Mouse (Mus musculus) cerebellum, postnatal 10 days (tissue): ENCODE measurements around the gene Gm47959.
"Not testable (repeated sequence)": the region's sequence is repeated elsewhere in the genome, so short reads cannot be mapped to it uniquely, and the experiment has no call there.

Experiments used
- DNase-seq, 2 experiments: peaks; one replicate each; pipeline ENCODE4 v3.0.0; 2021; ENCODE audit warnings: mixed read lengths in 2 of 2

Gm47959 gene

DNA sequence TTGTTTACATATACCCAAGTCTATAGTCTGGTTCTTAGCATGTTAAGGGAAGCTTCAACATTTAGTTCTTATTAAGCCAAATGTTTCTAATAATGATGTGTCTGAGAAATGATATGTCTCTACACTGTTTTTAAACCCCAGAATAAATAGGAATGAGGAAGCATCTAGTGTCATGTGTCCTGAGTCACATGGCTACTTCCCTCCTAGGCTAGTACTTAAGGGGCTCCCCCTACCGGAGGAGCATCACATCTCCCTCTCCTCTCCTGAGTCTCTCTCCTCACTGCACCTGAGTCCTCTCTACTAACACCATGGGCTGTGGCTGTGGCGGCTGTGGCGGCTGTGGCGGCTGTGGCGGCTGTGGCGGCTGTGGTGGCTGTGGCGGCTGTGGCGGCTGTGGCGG is at the start of gene Gm47959:
TSS of gene Gm47959 (plus strand) at position 243 of the 400 bp plus-strand sequence.
- DNase-seq: not testable (repeated sequence)

DNA sequence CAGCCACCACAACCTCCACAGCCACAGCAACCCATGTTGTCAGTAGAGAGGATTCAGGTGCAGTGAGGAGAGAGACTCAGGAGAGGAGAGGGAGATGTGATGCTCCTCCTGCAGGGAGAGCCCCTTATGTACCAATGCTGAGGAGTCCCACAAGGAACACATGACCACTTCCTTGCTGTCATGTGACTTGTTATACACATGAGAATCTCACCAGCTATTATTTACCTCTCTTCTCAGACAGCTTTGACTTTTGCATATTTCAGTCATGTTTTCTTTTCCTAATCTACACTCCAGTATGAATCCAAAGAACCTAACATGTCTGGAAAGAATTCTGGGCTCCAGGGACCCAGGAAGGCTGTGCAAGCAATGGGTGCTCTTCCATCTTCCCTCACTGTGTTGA is 44.4 kb upstream of the Gm47959 start, which contains the start of gene Gm7544:
TSS of gene Gm7544 (minus strand) at position 101 of the 400 bp plus-strand sequence.
- not testable (repeated sequence) for DNase-seq

DNA sequence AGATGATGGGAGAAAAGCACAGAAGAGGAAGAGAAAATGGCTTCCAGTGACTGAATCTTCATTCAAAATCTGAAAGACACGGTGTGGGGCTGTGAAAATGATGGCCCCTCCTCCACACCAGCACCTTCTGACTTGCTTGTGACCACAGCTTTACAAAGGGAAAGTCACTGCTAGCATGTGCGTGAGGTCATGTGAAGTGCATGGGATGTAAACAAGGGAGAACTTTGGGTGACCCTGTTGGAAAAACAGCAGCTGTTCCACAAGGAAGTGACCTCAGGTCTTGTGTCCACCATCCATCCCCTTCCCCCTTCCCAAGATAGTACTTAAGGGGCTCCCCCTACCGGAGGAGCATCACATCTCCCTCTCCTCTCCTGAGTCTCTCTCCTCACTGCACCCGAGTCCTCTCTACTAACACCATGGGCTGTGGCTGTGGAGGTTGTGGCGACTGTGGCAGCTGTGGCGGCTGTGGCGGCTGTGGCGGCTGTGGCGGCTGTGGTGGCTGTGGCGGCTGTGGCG is 40.4 kb upstream of the Gm47959 start, which contains the start of gene Gm47955:
TSS of gene Gm47955 (plus strand) at position 417 of the 516 bp plus-strand sequence.
- no peak for DNase-seq

DNA sequence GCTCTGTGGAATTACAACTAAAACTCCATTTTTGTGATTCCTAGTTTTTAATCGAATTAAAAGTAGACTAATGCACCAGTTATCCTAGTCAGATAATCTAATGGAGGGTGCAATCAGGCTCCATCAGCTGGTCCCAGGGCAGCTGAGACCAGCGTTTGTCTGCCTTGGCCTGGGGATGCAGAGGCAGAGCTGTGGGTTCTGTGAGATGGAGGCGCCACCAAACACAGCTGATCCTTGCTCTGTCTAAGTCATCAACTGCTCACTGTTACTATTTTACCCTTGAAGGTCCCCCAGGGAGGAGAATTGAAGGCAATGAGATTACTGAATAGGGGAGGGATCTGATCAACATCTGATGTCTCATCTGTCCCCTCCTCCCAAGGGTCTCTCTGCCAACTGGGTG is 33.9 kb upstream of the Gm47959 start:
- DNase-seq: no peak

DNA sequence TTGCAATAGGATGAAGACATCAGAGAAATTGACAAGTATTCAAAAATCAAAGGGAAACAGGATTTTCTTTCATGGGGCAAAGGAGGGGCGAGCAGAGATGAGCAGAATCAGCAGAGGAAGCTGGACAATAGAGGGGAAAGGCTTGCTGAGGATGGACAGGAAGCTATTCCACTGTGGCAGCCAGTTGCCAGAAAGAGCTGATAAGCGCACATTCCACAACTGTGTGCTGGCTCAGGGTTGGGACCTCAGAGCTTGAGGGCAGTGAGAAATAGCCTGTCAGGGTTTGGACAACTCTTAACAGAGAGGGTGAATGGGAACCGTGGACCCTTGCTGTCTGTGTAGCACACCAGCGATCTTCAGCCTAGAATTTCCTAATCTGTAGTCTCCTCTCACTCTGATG is 28.3 kb upstream of the Gm47959 start:
- DNase-seq: no peak

DNA sequence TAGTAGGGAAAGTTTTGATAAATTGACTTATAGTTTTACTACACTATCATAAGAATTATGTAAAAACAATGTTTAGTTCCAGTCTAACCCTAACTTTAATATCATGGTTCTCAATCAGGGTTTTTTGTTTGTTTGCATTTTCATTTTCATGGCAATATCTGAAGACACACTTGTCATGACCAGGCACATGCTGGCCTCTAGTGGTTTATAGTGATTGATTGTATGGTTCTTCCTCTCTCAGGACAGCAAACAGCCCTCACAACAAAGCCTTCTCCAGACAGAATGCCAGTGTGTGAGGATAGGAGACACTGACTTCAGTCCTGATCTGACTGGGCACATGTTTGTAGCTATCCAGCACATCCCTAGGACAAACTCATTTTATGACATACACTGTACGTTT is 27.1 kb upstream of the Gm47959 start:
- peak in 1 of 2 experiments; percentile 7 for DNase-seq

DNA sequence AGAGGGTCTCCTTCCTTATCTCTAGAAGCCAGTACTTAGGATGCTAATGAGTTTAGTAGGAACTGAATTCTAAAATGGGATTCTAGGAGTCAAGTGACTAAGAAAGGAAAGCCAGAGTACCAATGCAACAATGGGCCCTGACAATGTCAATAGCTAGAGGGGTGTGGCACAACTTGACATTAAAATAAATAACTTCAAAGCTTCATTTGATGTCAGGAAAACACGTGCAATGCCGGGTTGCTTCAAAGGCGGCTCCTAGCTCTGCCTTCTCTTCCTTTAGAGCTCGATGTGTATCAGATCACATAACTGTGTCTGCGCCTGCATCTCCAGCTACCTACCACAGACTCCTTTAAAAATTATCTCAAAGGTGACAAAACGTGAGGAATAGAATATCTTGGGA is 26.4 kb upstream of the Gm47959 start:
- no peak for DNase-seq

DNA sequence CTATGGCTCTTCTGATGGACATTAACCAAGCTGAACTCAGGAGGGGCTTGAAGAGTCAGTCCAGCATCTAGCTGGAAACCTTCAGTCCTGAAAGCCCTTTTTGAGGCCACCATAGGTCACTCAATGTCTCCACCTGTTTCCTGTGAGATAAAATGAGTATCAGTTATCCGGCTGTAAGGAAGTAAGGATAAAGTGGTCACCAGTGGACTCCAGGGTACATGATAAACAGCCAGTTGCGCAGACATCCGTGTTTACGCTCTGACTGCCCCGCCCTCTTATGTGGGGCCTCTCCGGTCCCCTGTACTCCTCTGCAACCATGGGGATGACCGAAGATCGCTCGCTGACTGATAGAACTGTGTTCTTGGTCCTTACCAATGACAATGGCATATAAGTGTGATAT is 26.0 kb upstream of the Gm47959 start:
- DNase-seq: no peak

DNA sequence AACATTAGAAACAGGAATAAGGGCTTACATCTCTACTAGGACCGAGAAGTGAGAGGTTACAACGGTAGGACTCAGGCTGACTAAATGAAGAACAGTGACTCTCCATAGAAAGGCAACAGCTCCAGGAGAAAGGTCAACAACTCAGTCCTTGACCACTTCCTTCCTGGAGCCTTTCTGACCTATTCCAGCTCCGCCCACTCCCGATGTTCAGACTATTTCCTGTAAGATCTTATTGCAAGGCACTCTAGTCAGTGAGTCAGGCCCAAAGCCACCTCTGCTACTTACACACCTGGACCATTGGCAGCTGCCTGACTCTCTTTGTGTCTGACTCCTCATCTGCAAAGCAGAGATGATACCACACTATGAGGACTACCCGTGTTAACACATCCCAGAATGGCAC is 24.6 kb upstream of the Gm47959 start:
- DNase-seq: no peak

DNA sequence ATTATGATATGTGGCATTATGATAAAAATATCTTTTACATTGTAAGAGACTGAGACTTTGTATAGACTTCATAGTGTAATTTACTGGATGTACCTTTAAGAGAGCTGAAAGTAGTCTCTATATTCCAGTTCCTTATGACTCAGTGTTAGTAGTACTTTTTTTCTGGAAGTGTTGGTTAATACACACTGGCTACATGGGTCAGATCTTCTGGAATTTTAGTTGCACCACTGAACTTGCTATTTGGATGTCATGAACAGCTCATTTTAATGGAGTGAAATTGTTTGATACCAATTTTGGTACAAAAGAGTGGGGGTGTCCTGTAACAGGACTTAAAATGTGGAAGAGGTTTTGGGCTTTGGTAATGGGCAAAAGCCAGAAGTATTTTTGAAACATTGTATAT is 22.5 kb upstream of the Gm47959 start:
- DNase-seq: no peak

DNA sequence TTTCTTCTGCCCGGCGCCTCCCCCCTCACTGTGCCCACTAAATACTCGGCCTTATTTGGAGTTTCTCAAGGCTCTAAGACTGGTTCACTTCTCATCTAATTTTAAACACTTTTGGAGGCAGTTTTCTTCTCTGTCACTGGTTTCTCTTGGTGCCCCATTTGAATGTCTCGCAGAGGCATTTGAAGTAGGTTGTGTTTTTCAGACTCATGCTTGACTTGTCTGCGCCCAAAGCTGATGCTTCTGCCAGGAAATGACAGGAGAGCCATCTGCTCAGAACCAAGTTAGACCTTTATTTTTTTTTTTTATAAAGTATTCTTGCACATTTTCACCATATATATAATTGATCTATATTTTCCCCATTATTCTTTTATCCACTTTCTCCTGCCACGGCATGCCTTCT is 13.6 kb upstream of the Gm47959 start:
- no peak for DNase-seq

DNA sequence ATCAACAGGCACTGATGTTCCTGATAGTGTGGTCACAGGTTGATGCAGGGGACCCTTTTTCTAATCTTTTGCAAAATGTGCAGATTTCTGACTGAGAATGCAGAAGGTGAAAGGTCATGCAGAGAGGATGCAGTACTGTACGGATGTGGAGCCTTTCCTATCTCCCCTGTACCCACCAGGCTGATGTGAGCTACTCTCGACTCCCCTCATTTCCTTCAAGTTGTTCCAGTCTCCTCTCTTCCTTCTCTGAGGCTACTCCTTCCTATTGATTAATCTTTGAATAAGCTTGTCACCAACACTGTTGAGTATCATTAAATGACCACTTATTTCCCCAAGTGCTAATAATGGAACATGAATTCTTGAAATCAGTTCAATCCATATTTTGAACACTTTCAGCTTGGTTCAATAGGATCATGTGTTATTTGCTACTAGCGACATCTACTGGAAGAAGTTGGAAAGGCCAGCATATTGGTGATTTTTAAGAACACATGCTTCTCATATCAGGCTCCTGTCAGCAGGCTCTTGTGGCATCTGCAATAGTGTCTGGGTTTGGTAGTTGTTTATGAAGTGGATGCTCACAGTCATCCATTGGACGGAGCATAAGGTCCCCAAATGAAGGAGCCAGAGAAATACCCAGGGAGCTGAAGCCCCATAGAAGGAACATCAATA is 12.7 kb upstream of the Gm47959 start:
- peak; percentile 69 to 81 for DNase-seq

DNA sequence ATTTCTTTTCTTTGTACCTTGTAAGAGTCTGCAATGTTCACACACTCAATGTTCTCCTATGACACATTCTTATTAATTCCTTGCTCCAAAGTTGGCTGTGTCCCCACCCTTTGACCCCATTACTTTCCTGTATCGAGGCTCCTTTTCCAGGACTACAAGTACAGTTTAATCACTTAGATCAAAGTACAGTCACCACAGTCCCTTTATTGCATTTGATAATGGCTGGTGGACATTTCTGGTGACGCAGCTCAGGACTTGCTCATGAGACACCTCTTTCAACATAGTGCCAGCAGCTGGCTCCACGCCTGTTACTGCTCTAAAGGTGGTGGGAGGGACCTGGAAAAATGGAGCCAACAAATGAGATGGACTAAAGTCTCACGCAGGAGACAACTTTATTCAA is 9.3 kb upstream of the Gm47959 start:
- no peak for DNase-seq

DNA sequence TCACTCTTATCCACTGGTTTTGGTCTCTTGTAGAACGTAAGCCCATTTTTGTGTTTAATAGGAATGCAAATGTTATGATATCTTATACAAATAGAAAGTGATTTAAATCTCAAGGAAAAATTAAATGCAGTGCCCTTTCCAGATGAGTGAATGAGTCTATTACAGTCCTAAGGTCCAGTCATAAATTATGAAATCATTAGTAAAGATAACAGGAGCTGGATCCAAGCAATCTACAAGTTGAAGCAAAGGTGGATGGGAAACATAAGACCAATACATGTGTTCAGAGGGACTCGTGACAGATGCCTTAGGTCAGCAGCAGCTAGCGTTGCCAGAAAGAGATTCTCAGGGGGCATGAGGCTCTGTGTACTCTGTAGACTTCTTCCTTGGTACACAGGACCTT is 8.8 kb upstream of the Gm47959 start:
- no peak for DNase-seq

DNA sequence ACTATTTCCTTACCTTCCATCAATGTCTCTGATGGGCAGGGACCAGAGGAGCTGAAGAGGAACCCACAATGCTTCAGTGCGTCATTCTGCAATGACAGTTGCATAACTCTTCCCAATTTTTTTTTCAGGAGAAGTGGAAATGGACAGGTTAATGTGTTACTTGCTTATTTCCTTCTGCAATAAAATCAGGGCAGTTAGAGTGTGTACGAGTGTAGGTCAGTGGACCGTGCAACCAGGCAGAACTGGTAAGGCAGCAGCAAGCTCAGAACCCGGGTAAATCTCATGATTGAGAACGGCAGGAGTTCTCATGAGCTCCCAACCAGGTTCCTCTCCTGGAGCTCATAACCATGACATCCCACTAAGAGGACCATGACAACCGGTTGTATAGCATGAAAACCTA is 8.3 kb upstream of the Gm47959 start:
- DNase-seq: no peak

DNA sequence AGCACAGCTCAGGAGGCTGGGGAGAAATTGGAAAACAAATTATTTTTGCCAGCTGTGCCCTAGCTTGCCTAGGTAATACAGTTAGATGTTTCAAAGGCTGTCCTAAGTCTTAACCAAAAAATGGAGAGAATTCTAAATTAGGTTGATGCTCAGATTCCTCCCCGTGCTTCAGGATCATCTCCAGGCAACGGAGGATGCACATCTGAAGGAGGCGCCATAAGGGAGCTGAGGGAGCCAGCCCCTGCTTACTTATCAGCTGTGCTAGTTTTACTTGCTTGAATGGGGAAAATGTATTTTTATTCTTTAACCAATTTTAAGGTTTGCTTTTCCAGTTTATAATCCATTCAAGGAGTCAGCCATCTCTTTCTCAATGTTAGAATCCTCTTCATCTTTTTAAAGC is 6.4 kb upstream of the Gm47959 start:
- no peak for DNase-seq

DNA sequence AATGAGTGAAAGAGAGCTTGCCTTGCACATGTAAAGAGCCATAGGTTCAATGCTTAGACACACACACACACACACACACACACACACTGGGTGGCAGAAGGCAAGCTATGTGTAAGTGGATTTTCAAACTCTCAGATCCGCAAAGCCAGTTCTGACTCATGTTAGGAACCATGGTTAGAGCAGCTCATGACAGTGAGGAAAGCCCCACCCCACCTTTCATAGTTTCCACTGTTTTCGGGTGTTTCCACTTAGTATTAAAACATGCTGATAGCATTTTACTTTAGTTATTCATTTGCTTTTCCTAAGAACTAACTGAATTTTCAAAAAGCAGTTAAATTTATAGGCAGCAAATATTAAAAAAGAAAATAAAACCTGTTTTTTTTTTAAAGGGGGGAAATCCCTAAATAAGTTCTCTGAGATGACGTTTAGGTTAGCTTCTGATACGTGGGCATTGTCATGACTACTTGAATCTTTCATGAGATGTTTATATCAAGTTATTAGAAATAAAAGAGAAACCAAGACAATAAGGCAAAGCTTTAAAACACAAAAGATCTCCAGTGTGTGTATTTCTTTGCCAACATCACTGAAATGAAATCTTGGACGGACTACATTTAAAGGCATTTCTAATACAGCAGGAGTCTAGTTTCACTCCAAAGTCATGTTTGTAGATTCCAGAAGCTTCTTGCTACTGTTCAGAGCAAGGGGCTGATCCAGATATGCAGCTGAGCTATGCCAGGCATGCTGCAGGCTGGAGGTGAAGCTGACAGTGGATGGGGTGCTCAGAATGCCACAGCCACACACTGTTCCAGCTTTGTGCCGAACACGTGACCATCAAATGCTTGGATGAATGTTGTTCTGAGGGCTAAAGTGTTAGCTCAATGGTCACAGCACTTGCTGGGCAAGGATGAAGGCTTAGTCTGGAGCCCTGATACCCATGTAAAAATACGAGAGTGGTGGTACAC is 6.2 kb downstream of the Gm47959 start:
- no peak for DNase-seq

DNA sequence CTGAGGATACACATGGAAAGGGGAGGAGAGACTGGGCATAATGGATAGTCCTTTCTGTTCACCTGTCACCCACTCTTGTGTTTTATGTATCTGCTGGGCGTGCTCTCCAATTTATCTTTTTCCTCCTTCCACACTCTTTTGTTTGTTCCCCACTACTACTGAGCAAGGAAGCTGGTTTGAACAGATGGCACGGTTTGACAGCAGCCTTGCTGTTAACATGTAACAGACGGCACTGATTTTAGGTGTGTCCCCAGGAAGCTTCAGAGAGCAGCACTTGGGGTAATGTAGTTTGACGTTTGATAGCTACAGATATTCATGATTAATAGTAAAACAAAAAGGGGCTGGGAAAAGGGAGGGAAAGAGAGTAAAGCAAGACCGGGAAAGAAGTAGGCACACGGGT is 7.1 kb downstream of the Gm47959 start:
- DNase-seq: peak in 1 of 2 experiments; percentile 5

DNA sequence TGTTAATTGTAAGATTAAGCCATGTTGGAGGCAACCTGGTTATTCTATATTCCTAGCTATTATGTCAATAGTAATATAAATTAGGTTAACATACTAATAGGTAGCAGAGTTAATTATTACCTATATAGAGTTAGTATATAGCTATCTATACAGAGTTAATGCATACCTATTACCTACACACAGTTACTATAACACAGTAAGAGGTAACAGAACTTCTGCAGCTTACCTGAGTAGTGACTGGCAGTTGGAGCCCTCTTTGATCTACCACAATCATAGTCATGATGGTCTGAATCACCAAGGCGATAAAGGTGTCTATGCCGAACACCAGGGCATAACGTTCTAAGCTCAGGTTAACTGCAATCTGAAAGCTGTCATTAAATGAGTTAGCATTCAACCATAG is 14.1 kb downstream of the Gm47959 start:
- DNase-seq: no peak

DNA sequence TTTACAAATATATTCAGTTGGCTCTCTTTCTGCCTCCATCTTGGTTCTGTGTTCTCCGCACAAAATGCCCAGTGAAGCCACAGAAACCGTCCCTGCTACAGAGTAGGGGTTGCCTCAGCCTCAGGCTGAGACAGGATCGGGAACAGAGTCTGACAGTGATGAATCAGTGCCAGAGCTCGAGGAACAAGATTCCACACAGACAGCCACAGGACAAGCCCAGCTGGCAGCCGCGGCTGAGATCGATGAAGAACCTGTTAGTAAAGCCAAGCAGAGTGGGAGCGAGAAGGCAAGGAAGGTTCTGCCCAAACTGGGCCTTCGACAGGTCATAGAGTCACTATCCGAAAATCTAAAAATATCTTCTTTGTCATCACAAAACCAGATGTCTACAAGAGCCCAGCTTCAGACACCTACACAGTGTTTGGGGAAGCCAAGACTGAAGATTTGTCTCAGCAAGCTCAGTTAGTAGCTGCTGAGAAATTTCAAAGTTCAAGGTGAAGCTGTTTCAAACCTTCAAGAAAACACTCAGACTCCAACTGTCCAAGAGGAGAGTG is 15.1 kb downstream of the Gm47959 start:
- no peak for DNase-seq

DNA sequence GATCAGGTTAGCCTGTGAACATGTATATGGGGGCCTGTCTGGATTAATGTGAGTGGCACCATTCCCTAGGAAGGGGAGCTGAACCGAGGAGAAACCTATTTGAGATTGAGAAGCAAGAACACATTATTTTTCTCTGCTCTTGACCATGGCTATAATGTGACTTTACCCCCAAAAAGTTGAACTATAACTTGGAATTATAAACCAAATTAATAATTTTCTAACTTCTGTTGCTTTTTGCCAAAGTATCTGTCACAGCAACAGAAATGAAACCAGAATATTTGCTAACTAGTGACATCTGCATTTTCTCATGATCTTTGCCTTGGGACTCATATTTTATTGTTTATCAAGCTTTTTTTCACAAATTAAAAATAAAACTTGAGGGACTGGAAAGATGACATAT is 16.2 kb downstream of the Gm47959 start:
- DNase-seq: no peak

DNA sequence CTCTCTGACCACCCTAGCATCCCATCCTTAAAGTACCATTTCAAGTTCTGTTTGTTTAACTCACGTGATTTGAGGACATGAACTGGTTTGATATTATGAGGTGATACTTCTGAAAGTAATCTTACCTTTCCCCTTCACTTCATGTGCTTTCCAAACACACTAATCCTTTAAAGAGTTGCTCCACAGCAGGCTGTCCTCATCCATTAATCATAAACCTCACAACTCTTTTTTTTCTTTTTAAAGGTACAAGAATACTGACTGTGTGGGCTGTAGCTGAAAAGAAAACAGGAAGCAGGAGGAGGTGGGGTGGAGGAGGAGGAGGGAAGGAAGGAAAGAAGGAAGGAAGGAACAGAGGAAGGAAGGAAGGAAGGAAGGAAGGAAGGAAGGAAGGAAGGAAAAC is 31.6 kb downstream of the Gm47959 start:
- no peak for DNase-seq

DNA sequence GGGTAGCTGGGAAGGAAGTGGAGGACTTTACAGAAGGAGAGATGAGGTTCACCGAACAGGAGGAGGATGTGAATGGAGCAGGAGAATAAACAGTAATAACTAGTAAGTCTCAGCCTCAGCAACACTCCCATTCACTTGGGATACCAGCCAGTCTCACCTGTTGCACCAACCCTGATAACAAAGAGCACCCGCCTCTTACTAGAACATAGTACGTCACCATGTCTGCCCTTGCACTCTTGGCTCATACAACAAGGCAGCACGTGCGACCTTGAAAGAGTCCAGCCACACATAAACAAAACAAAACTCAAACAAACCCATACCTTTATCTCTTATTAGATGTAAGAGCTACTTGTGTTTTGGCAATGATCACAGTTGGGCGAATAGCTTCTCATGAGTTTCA is 32.2 kb downstream of the Gm47959 start:
- DNase-seq: no peak
